Comparison of ENCODE assay signal across 29 mouse cellular contexts in the genomic region with DNA sequence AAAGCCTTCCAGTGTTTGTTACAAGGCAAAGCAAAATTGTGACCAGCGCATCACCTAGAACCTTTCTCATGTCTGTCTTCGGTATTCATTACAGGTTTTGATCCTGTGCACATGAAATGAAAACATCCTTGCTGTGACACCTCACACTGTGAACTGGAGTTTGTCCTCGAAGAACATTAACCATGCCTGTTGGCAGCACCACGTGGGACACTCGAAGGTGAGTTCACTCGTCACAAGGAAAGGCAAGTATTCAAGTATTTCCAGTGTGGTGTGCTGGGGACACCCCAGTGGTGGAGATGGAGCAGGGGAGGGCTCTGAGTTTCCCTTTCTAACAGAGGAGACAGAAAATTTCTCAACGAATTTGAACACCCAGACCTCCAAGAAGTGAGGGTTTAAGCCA.
"Had no signal": no experiment of that assay in that cellular context is flagged by ENCODE, and none has a peak within 500 bp of the region (broad histone marks: within the 10 kb centered on the region; RNA-seq: fewer than 3 reads in every experiment).

No protein-coding gene starts in this region.

- H3K27ac ChIP-seq: embryonic facial prominence, embryonic 10.5 days; embryonic facial prominence, embryonic 12.5 days; embryonic facial prominence, embryonic 13.5 days; embryonic facial prominence, embryonic 15.5 days; forebrain, embryonic 10.5 days; forebrain, embryonic 12.5 days; forebrain, embryonic 13.5 days; forebrain, embryonic 15.5 days; gastrocnemius, adult 2 months; heart, adult 2 months had no signal

- H3K4me2 ChIP-seq: embryonic facial prominence, embryonic 12.5 days; embryonic facial prominence, embryonic 13.5 days; embryonic facial prominence, embryonic 15.5 days; forebrain, embryonic 12.5 days; forebrain, embryonic 13.5 days; forebrain, embryonic 15.5 days had no signal

- ATAC-seq: forebrain, embryonic 13.5 days; forebrain, embryonic 14.5 days; forebrain, embryonic 15.5 days; forebrain, embryonic 16.5 days; forebrain, postnatal 0 days had no signal

- H3K4me3 ChIP-seq: embryonic facial prominence, embryonic 10.5 days; embryonic facial prominence, embryonic 12.5 days; embryonic facial prominence, embryonic 13.5 days; embryonic facial prominence, embryonic 15.5 days; erythroblast, embryonic 14.5 days; forebrain, embryonic 10.5 days; forebrain, embryonic 12.5 days; forebrain, embryonic 13.5 days; forebrain, embryonic 15.5 days; gastrocnemius, adult 2 months; heart, adult 2 months had no signal

- H3K9ac ChIP-seq: embryonic facial prominence, embryonic 12.5 days; embryonic facial prominence, embryonic 13.5 days; embryonic facial prominence, embryonic 15.5 days; forebrain, embryonic 12.5 days; forebrain, embryonic 13.5 days; forebrain, embryonic 15.5 days; forebrain, postnatal 0 days had no signal

- DNase-seq: cerebellum, adult 2 months; cerebellum, adult 8-10 months; cerebellum, adult 9-10 months; cerebellum, adult 9-11 months; cerebellum, postnatal 10 days; cerebellum, postnatal 14 days; cerebellum, postnatal 25 days; cerebellum, postnatal 36 days; embryo, embryonic 11 days; forebrain, postnatal 0 days; gastrocnemius, adult 2 months; gastrocnemius, postnatal 10 days; gastrocnemius, postnatal 14 days; gastrocnemius, postnatal 25 days; gastrocnemius, postnatal 36 days; heart, adult 11 months; heart, adult 18-20 months; heart, adult 2 months had no signal

- H3K4me1 ChIP-seq: embryonic facial prominence, embryonic 12.5 days; embryonic facial prominence, embryonic 13.5 days; embryonic facial prominence, embryonic 15.5 days; forebrain, embryonic 12.5 days; forebrain, embryonic 13.5 days; forebrain, embryonic 15.5 days had no signal

- H3K9me3 ChIP-seq: embryonic facial prominence, embryonic 10.5 days; embryonic facial prominence, embryonic 12.5 days; embryonic facial prominence, embryonic 13.5 days; embryonic facial prominence, embryonic 15.5 days; forebrain, embryonic 10.5 days; forebrain, embryonic 12.5 days; forebrain, embryonic 13.5 days; forebrain, embryonic 15.5 days had no signal

- H3K27me3 ChIP-seq: embryonic facial prominence, embryonic 12.5 days; embryonic facial prominence, embryonic 13.5 days; embryonic facial prominence, embryonic 15.5 days; forebrain, embryonic 12.5 days; forebrain, embryonic 13.5 days; forebrain, embryonic 15.5 days had no signal
